Mouse (Mus musculus) urinary bladder, postnatal 36 days (tissue): ENCODE data around the gene Snx14.

Experiments
- DNase-seq, 2 experiments: peaks; one replicate each; pipeline ENCODE4 v3.0.0; 2022; ENCODE audit warnings: low spot score in 2 of 2, mixed read lengths in 1 of 2

The Snx14 gene

DNA sequence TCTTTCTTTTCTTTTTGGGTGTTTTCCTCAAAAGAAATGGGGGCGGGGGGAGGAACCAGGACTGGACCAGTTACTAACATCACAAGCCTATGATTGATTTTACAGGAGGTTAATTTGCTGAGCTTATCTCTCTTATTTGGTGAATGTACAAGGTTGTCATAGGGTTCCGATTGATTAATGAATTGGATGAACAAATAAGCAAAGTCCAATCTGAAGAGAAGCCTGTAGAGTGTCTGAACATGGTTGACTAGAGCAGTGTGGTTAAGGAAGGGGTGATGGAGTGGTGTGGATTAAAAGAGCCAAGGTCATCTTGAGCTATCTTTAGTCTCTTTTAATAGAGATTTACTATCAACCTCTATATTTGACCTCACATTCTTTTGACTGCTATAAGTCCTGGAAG is 94.3 kb downstream of the Snx14 start:
- DNase-seq = no peak

DNA sequence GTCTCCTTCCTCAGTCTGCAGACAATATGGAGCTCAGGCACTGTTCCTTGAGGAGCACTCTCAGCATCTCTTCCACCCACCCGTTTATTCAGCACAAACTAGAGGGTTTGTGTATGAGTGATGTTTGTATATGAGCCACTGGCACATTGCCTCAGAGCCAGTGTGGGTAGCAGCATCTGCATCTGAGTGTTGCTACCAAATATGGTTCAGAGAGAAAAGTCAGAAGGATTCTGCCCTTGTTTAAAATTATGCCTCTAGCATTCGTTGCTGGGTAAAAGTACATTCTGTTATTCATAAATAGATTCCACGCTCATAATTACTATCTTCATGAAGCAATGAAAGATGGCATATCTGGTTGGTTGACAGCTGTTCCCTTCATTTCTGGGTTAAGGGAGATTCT is 96.1 kb downstream of the Snx14 start:
- no peak for DNase-seq

DNA sequence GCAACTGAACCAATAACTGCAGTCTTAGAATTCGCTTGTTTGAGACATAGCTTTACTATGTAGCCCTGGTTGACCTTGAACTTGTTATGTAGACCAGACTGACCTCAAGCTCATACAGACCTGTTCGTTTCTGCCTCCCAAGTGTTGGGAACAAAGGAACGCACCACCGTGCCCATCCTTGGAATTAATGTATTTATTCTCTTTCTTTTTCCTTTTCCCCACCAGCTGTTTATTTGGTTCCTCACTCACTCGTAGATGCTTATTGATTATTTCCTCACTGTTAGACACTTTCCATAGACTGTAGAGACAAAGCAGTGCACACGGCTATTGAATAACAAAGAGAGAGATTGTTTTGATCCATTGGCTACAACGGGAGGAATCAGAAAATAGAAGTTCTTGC is 96.5 kb downstream of the Snx14 start:
- DNase-seq = no peak

DNA sequence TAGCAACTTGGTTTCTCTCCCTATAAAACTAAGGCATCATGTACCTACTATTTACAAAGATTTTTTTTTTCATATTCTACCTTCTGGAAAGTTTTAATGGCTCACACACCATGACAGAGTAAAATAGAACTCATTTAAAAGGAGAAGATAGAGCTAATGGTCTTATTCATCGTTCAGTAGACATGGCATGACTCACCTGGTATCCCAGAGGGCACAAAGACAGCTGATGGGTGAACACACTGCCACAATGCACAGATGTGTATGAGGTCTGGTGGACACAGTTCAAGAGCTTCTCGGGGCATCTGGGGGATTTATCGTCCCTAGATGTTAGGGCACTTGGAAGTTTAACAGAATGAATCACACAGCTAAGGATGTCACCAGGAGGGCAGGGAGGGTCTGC is 97.9 kb downstream of the Snx14 start:
- no peak for DNase-seq

DNA sequence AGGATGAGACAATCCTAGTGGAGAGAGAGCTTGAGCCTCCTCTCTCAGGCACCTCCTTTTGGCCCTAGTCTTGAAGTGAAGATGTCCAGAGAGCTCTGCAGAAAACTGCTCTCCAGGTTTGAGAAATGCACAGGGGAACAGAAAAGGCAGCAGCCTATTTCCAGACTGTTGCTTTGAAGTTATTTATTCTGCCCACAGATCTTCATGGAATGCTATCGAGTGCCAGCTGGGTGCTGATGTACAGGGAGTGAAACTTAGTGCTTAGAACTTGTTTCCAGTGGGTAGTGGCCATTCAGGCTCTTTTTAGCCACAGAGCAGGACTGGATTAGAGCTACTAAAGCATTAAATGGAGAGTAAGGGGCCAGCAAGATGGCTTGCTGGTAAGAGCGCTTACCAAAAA is 102.9 kb downstream of the Snx14 start:
- no peak for DNase-seq

DNA sequence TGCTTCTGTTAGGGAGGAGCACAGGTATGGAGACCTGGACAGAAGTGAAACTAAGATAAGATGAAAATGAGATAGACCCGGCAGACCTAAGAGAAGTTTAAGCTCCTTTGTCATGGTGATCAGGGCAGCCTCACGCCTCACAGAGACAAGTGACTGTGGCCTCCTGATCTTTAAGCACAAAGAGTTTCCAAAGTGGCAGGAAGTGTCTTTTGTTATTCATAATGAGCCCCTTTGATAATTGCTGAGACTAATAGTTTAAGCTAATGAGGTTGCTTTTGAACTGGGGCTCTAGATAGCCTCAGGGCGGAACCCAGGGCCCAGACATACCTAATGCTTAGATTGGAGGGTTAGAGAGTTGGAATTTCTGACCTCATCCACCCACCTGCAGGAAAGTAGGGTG is 106.3 kb downstream of the Snx14 start:
- no peak for DNase-seq

DNA sequence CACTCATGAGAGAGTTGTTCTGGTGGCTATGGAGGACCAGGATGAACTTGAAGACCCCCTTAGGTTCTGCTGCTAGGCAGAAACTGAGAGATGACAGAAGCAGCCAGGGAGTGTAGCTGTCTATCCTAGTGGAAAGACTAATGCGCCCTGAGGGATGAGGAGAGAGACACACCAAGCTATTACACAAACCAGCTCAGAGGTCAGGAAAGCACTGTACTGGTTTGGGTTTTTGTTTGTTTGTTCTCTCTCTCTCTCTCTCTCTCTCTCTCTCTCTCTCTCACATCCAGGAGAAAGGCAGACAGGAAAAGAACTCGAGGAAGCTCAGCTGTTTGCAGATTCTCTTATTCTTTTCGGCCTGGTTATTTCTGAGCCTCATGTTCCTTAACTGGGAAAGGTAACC is 108.4 kb downstream of the Snx14 start:
- DNase-seq = no peak

DNA sequence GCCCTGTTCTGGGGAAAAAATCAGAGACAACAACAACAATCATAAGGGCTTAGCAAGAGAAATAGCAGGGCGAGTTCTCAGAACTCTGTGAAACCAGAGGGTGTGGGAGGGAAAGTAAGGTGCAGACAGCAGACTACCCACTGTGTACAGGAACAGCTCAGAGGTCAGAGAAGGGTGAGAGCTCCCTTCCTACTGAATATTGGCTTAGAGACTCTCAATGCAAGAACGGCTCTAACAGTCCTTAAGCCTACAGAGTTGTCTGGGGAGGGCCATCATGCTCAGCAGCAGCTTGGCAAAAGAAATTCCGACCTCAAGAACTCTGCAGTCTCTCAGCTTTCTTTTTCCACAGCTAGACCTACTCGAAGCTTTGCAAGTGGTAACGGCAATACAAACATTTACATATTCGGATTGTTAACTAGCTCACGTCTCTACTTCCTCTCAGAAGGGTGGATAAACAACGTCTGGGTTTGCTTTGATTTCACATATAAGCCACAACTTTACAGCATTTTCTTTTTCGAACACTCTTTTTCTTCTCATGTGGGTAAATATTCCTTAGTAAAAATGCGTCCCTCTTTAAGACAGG is 109.5 kb downstream of the Snx14 start:
- DNase-seq = no peak

DNA sequence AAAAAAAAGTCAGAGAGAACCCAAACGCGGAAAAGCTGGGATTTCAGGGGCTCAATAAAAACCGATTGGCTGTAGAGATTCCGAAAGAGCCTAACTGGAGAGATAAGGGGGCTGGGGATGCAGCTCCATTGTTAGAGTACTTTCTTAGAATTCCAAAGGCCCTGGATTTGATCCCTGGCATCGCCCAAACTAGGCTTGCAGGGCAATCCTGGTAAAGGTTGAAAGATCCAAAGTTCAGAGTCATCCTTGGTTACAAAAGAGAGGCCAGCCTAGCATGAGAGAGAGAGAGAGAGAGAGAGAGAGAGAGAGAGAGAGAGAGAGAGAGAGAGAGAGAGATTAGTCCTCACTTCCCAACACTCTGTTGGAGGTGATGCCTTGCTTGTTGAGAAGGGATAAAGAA is 110.1 kb downstream of the Snx14 start:
- DNase-seq = no peak

DNA sequence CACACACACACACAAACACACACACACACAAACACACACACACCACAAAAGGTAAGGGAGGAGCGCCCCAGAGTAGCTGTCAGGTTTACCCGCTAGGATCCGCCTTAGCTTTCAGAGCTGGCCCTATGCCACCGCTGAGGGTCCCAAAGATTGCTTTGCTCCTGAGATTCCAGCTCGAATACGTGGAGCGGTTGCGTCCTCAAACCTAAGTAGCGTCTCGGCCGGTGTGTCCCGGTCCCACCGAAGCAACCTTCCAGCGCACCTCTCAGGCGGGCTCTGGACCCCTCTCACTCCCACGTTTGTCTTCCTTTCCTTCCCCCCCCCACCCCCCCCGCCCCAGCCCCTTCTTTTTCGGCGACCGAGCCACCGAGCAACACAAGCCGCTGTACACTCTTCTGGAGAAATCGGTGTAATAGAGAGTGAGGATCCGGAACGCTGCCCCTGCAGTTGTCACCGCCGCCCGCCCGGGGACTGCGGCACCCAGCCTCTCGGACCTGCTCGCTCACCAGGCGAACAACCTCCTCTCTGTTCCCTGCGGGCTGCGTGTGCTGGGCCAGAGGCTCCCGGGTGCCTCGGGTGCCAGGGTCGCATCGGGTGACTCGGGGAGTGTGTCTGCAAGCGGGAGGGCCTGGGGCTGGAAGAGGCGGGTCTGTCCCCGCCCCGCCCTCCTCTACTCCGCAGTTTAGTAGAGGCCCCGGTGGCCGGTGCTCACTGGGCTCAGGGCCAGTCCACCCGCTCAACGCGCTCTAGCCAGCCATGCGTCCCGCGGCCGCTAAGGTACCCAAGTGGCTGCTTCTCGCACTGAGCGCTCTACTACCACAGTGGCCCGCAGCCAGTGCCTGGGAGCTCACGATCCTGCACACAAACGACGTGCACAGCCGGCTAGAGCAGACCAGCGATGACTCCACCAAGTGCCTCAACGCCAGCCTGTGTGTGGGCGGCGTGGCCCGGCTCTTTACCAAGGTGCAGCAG is 111.5 kb downstream of the Snx14 start, which contains the start of gene Nt5e:
Gene Nt5e, plus strand, starts transcription at position 268 of the 972 bp plus-strand sequence.
- DNase-seq = peak; percentile 41 to 66
